Mouse (Mus musculus) lung, adult 2 months (tissue): ENCODE results near the gene Cbx4.

ENCODE experiments used
- CTCF ChIP-seq: fragments of 200-500 bp; IDR thresholded peaks from 2 replicates; pipeline ENCODE4 v1.5.1; 2011; ENCODE audit warnings: mild to moderate bottlenecking, low read length, control low read depth; ENCODE audit not compliant: insufficient read depth
- POLR2A ChIP-seq: fragments of 200-500 bp; IDR thresholded peaks from 2 replicates; pipeline ENCODE4 v1.6.1; 2011; ENCODE audit warnings: low read depth, mild to moderate bottlenecking, control low read depth, low read length, borderline replicate concordance; ENCODE audit errors: extremely low read depth

DNA sequence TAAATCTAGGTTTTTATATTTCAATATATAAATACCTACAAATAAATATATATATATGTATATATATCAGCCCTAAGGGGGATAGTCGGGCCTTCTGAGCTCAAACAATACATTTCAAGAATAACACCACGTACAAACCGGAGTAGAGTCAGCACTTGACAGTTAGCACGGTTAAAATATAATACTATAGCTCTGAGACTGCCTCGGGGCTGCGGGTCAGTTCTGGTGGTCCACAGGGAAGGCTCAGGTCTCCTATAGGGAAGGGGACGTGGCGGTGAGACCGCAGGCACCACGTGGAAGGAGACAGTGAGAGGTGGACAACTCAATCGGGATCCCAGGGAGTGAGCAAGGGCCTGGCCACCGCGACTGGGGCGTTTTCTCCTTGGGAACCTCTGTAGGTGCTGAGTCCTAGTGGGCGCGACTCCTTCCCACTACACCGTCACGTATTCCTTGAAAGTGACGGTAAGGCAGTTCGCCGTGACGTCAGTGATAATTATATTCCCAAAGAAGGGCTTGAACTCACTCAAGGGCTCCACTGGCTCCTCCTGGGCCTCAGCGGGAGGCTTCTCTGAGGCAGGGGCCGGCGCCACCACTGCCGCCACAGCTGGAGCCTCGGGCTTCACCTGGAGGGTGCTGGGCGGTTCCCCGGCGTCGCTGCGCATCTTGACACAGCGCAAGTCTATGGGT, 5.4 kb downstream of the Cbx4 start:
- TF ChIP-seq CTCF (no peak), POLR2A (no peak)
